Mouse (Mus musculus) liver, adult 2 months (tissue): ENCODE results near the gene Lbx1. TPM values are rescaled to one million over a fixed set of nuclear protein-coding genes. Genes with fewer than 3 reads are reported as not detected.

ENCODE experiments used
- DNase-seq: peaks from one replicate; pipeline ENCODE4 v3.0.0-alpha.2; 2011; ENCODE audit warnings: low read depth, low spot score; ENCODE audit errors: extremely low read depth
- H3K27ac ChIP-seq: fragments of 200-500 bp; replicated peaks from 2 replicates; pipeline ENCODE4 v1.5.1; 2012; ENCODE audit warnings: low read depth, mild to moderate bottlenecking, control low read depth, inconsistent platforms, low read length; ENCODE audit not compliant: insufficient read depth
- H3K27me3 ChIP-seq: fragments of 200-500 bp; 2 replicates; pipeline ENCODE4 v1.6.1; 2012; ENCODE audit warnings: mild to moderate bottlenecking, moderate library complexity, low read length, inconsistent platforms; ENCODE audit not compliant: control insufficient read depth, insufficient read depth
- H3K36me3 ChIP-seq: fragments of 200-500 bp; 2 replicates; pipeline ENCODE4 v1.6.1; 2012; ENCODE audit warnings: low read length, inconsistent platforms; ENCODE audit not compliant: control insufficient read depth, insufficient read depth
- H3K4me1 ChIP-seq: fragments of 200-500 bp; 2 replicates; pipeline ENCODE4 v1.6.1; 2011; ENCODE audit warnings: low read length; ENCODE audit not compliant: control insufficient read depth, insufficient read depth
- H3K4me3 ChIP-seq: fragments of 200-500 bp; 2 replicates; pipeline ENCODE4 v1.5.1; 2011; ENCODE audit warnings: low read depth, mild to moderate bottlenecking, control low read depth, low read length, moderate library complexity; ENCODE audit not compliant: insufficient read depth
- H3K79me2 ChIP-seq: fragments of 200-500 bp; 2 replicates; pipeline ENCODE4 v1.6.1; 2012; ENCODE audit warnings: inconsistent platforms, mild to moderate bottlenecking, low read length, moderate library complexity; ENCODE audit not compliant: control insufficient read depth, insufficient read depth
- H3K9ac ChIP-seq: fragments of 200-500 bp; 2 replicates; pipeline ENCODE4 v1.6.1; 2012; ENCODE audit warnings: low read depth, mild to moderate bottlenecking, control low read depth, inconsistent platforms, low read length
- CTCF ChIP-seq: fragments of 200-500 bp; IDR thresholded peaks from 2 replicates; pipeline ENCODE4 v1.5.1; 2011; ENCODE audit warnings: low read depth, low read length, control low read depth
- POLR2A ChIP-seq: fragments of 200-500 bp; IDR thresholded peaks from 2 replicates; pipeline ENCODE4 v1.6.1; 2011; ENCODE audit warnings: low read length, control low read depth; ENCODE audit not compliant: insufficient read depth; ENCODE audit errors: extremely low read depth
- WGBS: fragments of 180-500 bp; shearing (Covaris S2); methylation state at CpG from one replicate; pipeline ENCODE4 v1.1.7; 2018; 5-methylcytosine and 5-hydroxymethylcytosine counted together
- polyA plus RNA-seq: library from polyadenylated mRNA; depleted of rRNA; stranded (reverse); fragments of >200 nt; gene quantifications from 2 replicates; pipeline ENCODE4 v1.2.3, GENCODE M21; 2012
- total RNA-seq: library from RNA; depleted of rRNA; stranded (reverse); fragments of >200 nt; gene quantifications from 2 replicates; pipeline ENCODE4 v1.2.3, GENCODE M21; 2014

Lbx1 gene
- total and polyA plus RNA-seq, 2 experiments = under 0.01 TPM; not detected in 1

- Histone ChIP-seq H3K27me3 (peaks cover 9% of the 10 kb centered on the region; the same call in 1 of the 2 replicates), H3K4me1 (no peaks in the 10 kb centered on the region), H3K27ac (no peak overlapping the region), H3K79me2 (no peaks in the 10 kb centered on the region), H3K9ac (no peak overlapping the region), H3K36me3 (no peaks in the 10 kb centered on the region), H3K4me3 (no peak overlapping the region)
- TF ChIP-seq POLR2A (no peak), CTCF (no peak)
- 70% methylated on average over 15 of the region's 15 CpGs for WGBS
- no peak for DNase-seq
Measured at GRCm38 (mm10) chr19:45257414-45258326, 22.1 kb upstream of the Lbx1 start.

- no peaks in the 10 kb centered on the region for H3K4me1 ChIP-seq
- H3K27ac ChIP-seq = no peak overlapping the region
- no peak for DNase-seq
- H3K79me2 ChIP-seq = no peaks in the 10 kb centered on the region
- H3K4me3 ChIP-seq = no peak overlapping the region
- 82% methylated on average over 7 of the region's 7 CpGs for WGBS
- no peak overlapping the region for H3K9ac ChIP-seq
- H3K36me3 ChIP-seq = no peaks in the 10 kb centered on the region
- H3K27me3 ChIP-seq = peaks cover 9% of the 10 kb centered on the region; the same call in 1 of the 2 replicates
- TF ChIP-seq POLR2A (no peak), CTCF (no peak)
Measured at GRCm38 (mm10) chr19:45254806-45255205, 19.2 kb upstream of the Lbx1 start.

GRCm38 (mm10) chr19:45252436-45252835 lies 16.8 kb upstream of the Lbx1 start:
- no peak for DNase-seq
- WGBS = 62% methylated on average over 3 of the region's 3 CpGs
- no peaks in the 10 kb centered on the region for H3K36me3 ChIP-seq
- no peaks in the 10 kb centered on the region for H3K4me1 ChIP-seq
- TF ChIP-seq POLR2A (no peak), CTCF (no peak)
- H3K79me2 ChIP-seq = no peaks in the 10 kb centered on the region
- H3K4me3 ChIP-seq = no peak overlapping the region
- H3K27me3 ChIP-seq = peaks cover 6% of the 10 kb centered on the region; the same call in 1 of the 2 replicates
- no peak overlapping the region for H3K27ac ChIP-seq
- no peak overlapping the region for H3K9ac ChIP-seq

- Histone ChIP-seq H3K4me3 (no peak overlapping the region), H3K36me3 (no peaks in the 10 kb centered on the region), H3K4me1 (no peaks in the 10 kb centered on the region), H3K27me3 (peaks cover 7% of the 10 kb centered on the region), H3K9ac (no peak overlapping the region), H3K27ac (no peak overlapping the region), H3K79me2 (no peaks in the 10 kb centered on the region)
- DNase-seq = no peak
- TF ChIP-seq CTCF (no peak), POLR2A (no peak)
- WGBS = 85% methylated on average over 19 of the region's 19 CpGs
Measured at GRCm38 (mm10) chr19:45248691-45249090, 13.1 kb upstream of the Lbx1 start.

GRCm38 (mm10) chr19:45243918-45244700 lies 8.5 kb upstream of the Lbx1 start:
- Histone ChIP-seq H3K4me1 (no peaks in the 10 kb centered on the region), H3K79me2 (no peaks in the 10 kb centered on the region), H3K27ac (no peak overlapping the region), H3K4me3 (no peak overlapping the region; the same call in 1 of the 2 replicates), H3K9ac (no peak overlapping the region), H3K36me3 (no peaks in the 10 kb centered on the region), H3K27me3 (peaks cover 19% of the 10 kb centered on the region)
- peak; percentile 7 for DNase-seq
- WGBS = 7% methylated on average over 29 of the region's 29 CpGs
- TF ChIP-seq POLR2A = no peak
- TF ChIP-seq CTCF = peak; percentile 92

- H3K9ac ChIP-seq = no peak overlapping the region
- peaks cover 18% of the 10 kb centered on the region for H3K27me3 ChIP-seq
- H3K4me3 ChIP-seq = no peak overlapping the region
- no peaks in the 10 kb centered on the region for H3K36me3 ChIP-seq
- H3K4me1 ChIP-seq = no peaks in the 10 kb centered on the region
- H3K27ac ChIP-seq = no peak overlapping the region
- no peaks in the 10 kb centered on the region for H3K79me2 ChIP-seq
- TF ChIP-seq POLR2A (no peak), CTCF (no peak)
- WGBS = 10% methylated on average over 5 of the region's 5 CpGs
- no peak for DNase-seq
Measured at GRCm38 (mm10) chr19:45243264-45243602, 7.6 kb upstream of the Lbx1 start.
